Mouse (Mus musculus) layer of hippocampus, postnatal 25 days (tissue): ENCODE measurements around the gene Dstn. TPM values are rescaled to one million over a fixed set of nuclear protein-coding genes. Genes with fewer than 3 reads are reported as not detected.

Experiments used
- DNase-seq, 2 experiments: peaks; one replicate each; pipeline ENCODE4 v3.0.0; 2022; ENCODE audit warnings: mixed read lengths in 2 of 2, low spot score in 1 of 2; ENCODE audit errors: extremely low spot score in 1 of 2
- total RNA-seq, 2 experiments: library from RNA; stranded (reverse); gene quantifications; 2 replicates each; pipeline ENCODE4 v1.2.3; 2021

Dstn gene
- total RNA-seq, 2 experiments from 2014 or later: 207 to 232 TPM

GRCm38 (mm10) chr2:143951028-143951420 is 35.9 kb downstream of the Dstn start:
- no peak for DNase-seq

GRCm38 (mm10) chr2:143951546-143952315 is 36.6 kb downstream of the Dstn start:
- DNase-seq: no peak

- DNase-seq: no peak
Measured at GRCm38 (mm10) chr2:143953944-143954343, 38.8 kb downstream of the Dstn start.

- no peak for DNase-seq
Measured at GRCm38 (mm10) chr2:143955004-143955403, 39.9 kb downstream of the Dstn start.

- DNase-seq: no peak
Measured at GRCm38 (mm10) chr2:143955746-143956145, 40.6 kb downstream of the Dstn start.

GRCm38 (mm10) chr2:143962192-143962591 is 47.1 kb downstream of the Dstn start:
- no peak for DNase-seq

GRCm38 (mm10) chr2:143963318-143963717 is 48.2 kb downstream of the Dstn start:
- DNase-seq: no peak

- DNase-seq: no peak
Measured at GRCm38 (mm10) chr2:143969260-143969659, 54.1 kb downstream of the Dstn start.

GRCm38 (mm10) chr2:143970841-143971240 is 55.7 kb downstream of the Dstn start:
- no peak for DNase-seq

- DNase-seq: no peak
Measured at GRCm38 (mm10) chr2:143971887-143972286, 56.8 kb downstream of the Dstn start.

GRCm38 (mm10) chr2:143973161-143973560 is 58.0 kb downstream of the Dstn start:
- no peak for DNase-seq

GRCm38 (mm10) chr2:143975146-143975649 is 60.1 kb downstream of the Dstn start:
- no peak for DNase-seq

- DNase-seq: no peak
Measured at GRCm38 (mm10) chr2:143978444-143979147, 63.5 kb downstream of the Dstn start.

GRCm38 (mm10) chr2:143980781-143981398 is 65.8 kb downstream of the Dstn start:
- peak; percentile 45 to 85 for DNase-seq

GRCm38 (mm10) chr2:143982152-143982551 is 67.0 kb downstream of the Dstn start:
- DNase-seq: no peak

- no peak for DNase-seq
Measured at GRCm38 (mm10) chr2:143982901-143983300, 67.8 kb downstream of the Dstn start.

GRCm38 (mm10) chr2:143983482-143983881 is 68.4 kb downstream of the Dstn start:
- no peak for DNase-seq

- no peak for DNase-seq
Measured at GRCm38 (mm10) chr2:143987485-143987884, 72.4 kb downstream of the Dstn start.

- no peak for DNase-seq
Measured at GRCm38 (mm10) chr2:143988016-143988415, 72.9 kb downstream of the Dstn start.

GRCm38 (mm10) chr2:143990997-143991396 is 75.9 kb downstream of the Dstn start:
- DNase-seq: no peak

GRCm38 (mm10) chr2:143991964-143992672 is 77.0 kb downstream of the Dstn start:
- no peak for DNase-seq
